Mouse (Mus musculus) lung, embryonic 15.5 days (tissue): ENCODE results near the gene Hmx1. TPM values are rescaled to one million over a fixed set of nuclear protein-coding genes. Genes with fewer than 3 reads are reported as not detected.

Source experiments
- ATAC-seq: fragments of 200-750 bp; cut with Nextera tagmentation; 2 replicates; pipeline ENCODE4 v1.8.0; 2017; ENCODE audit warnings: moderate number of reproducible peaks, borderline replicate concordance; ENCODE audit not compliant: low FRiP score, low TSS enrichment; ENCODE audit errors: extremely low read depth
- H3K27ac ChIP-seq: fragments of 300-500 bp; sonication (generic); 2 replicates; pipeline ENCODE4 v1.5.1; 2015; ENCODE audit warnings: moderate library complexity, mild to moderate bottlenecking, inconsistent platforms
- H3K27me3 ChIP-seq: fragments of 300-500 bp; sonication (generic); 2 replicates; pipeline ENCODE4 v1.6.1; 2015; ENCODE audit warnings: inconsistent platforms
- H3K36me3 ChIP-seq: fragments of 300-500 bp; sonication (generic); 2 replicates; pipeline ENCODE4 v1.6.1; 2015; ENCODE audit warnings: inconsistent platforms
- H3K4me1 ChIP-seq: fragments of 300-500 bp; sonication (generic); 2 replicates; pipeline ENCODE4 v1.6.1; 2015; ENCODE audit warnings: inconsistent platforms
- H3K4me2 ChIP-seq: fragments of 300-500 bp; sonication (generic); 2 replicates; pipeline ENCODE4 v1.6.1; 2015; ENCODE audit warnings: inconsistent platforms, mild to moderate bottlenecking, moderate library complexity
- H3K4me3 ChIP-seq: fragments of 300-500 bp; sonication (generic); 2 replicates; pipeline ENCODE4 v1.5.1; 2015; ENCODE audit warnings: mild to moderate bottlenecking, inconsistent platforms
- H3K9ac ChIP-seq: fragments of 300-500 bp; sonication (generic); 2 replicates; pipeline ENCODE4 v1.6.1; 2015; ENCODE audit warnings: inconsistent platforms
- H3K9me3 ChIP-seq: fragments of 300-500 bp; sonication (generic); 2 replicates; pipeline ENCODE4 v1.6.1; 2016; ENCODE audit warnings: inconsistent platforms
- WGBS: fragments of 180-500 bp; shearing (Covaris S2); methylation state at CpG from one replicate; pipeline ENCODE4 v1.1.7; 2015; 5-methylcytosine and 5-hydroxymethylcytosine counted together
- polyA plus RNA-seq: library from polyadenylated mRNA; unstranded; fragments of >200 nt; fragmentation: Nextera tagmentation; extraction: Ambion mirVana; gene quantifications from 2 replicates; pipeline ENCODE4 v1.2.1, GENCODE M21; 2015

The Hmx1 gene
- polyA plus RNA-seq, 1 experiment from 2014 or later: 0.27 TPM

DNA sequence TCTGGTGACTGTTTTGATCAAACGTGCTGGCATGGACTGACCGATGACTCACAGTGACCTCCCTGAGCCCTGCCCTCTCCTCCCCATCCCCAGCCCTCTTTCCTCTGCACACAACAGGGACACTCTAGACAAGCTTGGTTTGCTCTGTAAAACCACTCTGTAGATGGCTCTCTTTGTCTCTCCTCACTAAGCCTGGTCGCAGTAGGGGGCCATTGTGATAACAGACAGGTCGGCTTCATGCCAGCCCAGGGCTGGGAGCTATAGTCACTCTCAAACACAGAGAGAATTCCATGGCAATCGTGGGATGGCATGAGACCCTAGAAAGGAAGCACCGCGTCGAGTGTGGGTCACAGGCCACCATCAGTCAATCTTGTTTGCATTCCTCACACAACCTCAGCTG, 51.6 kb downstream of the Hmx1 start:
- Histone ChIP-seq H3K36me3 (no peaks in the 10 kb centered on the region), H3K27ac (no peak overlapping the region), H3K4me3 (no peak overlapping the region), H3K4me2 (no peak overlapping the region), H3K9me3 (no peaks in the 10 kb centered on the region), H3K27me3 (no peaks in the 10 kb centered on the region), H3K4me1 (no peaks in the 10 kb centered on the region), H3K9ac (no peak overlapping the region)
- no peak for ATAC-seq
- 29% methylated on average over 8 of the region's 8 CpGs for WGBS

DNA sequence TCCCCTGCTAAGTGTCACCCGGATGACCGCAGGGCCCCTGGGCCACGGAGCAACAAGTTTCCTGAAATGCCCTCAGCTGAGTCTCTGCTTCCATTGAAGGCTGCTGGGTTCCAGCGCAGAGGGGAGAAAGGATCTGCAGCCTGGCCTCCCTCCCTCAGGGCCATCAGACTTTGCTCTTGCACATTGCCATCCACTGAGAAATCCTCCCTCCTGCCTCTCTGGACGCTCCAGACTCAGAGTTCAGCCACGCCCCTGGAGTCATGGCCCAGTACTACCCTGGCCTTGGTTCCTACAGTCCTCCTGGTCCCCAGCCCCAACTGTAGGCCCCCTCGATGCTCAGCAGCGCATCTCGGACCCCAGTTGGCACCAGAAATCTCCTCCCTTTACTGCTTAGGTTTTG, 52.5 kb downstream of the Hmx1 start:
- H3K4me3 ChIP-seq: no peak overlapping the region
- H3K9ac ChIP-seq: no peak overlapping the region
- ATAC-seq: no peak
- no peak overlapping the region for H3K27ac ChIP-seq
- H3K27me3 ChIP-seq: no peaks in the 10 kb centered on the region
- H3K9me3 ChIP-seq: no peaks in the 10 kb centered on the region
- WGBS: 62% methylated on average over 9 of the region's 9 CpGs
- H3K4me2 ChIP-seq: no peak overlapping the region
- H3K36me3 ChIP-seq: no peaks in the 10 kb centered on the region
- H3K4me1 ChIP-seq: no peaks in the 10 kb centered on the region

DNA sequence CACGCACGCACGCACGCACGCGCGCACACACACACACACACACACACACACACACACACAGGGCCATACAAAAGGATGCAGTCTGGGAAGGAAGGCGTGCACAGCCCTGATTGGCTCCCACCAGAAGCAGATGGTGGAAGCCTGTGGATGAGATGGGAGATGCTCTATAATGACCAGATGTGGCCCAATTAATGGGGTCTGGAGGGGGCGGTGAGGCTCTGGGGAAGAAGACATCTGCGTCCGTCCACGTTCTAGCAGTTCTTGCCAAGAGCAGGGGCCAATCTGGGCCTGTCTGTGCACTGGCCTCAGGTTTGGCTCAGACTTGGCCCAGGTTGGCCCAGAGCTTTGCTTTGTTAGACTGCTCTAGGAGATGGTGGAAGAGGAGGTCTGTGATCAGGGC, 55.8 kb downstream of the Hmx1 start:
- no peaks in the 10 kb centered on the region for H3K27me3 ChIP-seq
- H3K9ac ChIP-seq: no peak overlapping the region
- H3K4me3 ChIP-seq: no peak overlapping the region
- no peak overlapping the region for H3K27ac ChIP-seq
- 77% methylated on average over 12 of the region's 12 CpGs for WGBS
- no peak for ATAC-seq
- no peak overlapping the region for H3K4me2 ChIP-seq
- H3K4me1 ChIP-seq: 0 out of 2 replicates have a peak, but pooled peaks cover 6% of the 10 kb centered on the region
- no peaks in the 10 kb centered on the region for H3K9me3 ChIP-seq
- no peaks in the 10 kb centered on the region for H3K36me3 ChIP-seq

DNA sequence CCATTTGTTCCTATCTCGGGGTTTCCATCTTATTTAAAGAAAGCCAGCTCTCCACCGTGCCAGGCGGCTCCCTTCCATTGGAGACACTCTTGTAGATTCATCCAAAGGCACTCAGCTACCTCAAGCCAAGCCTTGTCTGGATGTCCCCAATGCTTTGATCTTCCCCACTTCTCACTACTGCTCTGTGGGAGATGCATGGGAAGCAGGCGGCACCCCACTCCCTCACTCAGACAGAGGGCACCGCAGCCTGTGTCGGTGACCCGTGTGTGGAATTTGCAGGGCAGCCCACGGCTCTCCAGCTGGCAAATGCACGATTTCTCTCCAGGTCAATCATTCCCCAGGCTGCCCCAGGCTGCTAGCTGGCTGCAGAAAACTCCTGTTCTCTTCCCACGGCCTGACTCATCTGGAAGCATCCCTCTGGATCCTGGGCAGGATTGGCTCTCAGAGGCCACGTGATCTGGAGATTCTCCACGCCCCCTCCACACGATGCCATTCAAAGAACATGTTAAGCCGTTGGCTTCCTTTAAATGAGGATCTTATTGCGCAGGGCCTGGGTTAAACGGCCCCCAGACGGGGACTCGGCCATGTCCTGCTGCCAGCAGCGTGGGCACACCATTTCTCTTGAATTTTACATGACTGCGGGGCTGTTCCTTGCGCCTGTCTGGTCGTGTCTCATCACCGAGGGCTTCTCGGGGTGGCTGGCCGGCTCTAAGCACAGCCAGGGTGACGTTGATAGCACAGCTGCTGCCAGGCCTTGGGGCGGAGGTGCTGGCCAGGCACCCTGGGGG, 58.9 kb downstream of the Hmx1 start:
- H3K9ac ChIP-seq: no peak overlapping the region
- 14% methylated on average over 27 of the region's 27 CpGs for WGBS
- no peaks in the 10 kb centered on the region for H3K27me3 ChIP-seq
- no peaks in the 10 kb centered on the region for H3K36me3 ChIP-seq
- no peak overlapping the region for H3K4me3 ChIP-seq
- H3K4me2 ChIP-seq: peak overlapping the region; percentile 50
- H3K27ac ChIP-seq: no peak overlapping the region
- ATAC-seq: peak; percentile 52; the same call in 1 of the 2 replicates
- H3K4me1 ChIP-seq: 0 out of 2 replicates have a peak, but pooled peaks cover 6% of the 10 kb centered on the region
- no peaks in the 10 kb centered on the region for H3K9me3 ChIP-seq

Other genes starting within 250 kb of the Hmx1 start
- gene Adra2c, start 110.8 kb upstream of the Hmx1 start, polyA plus RNA-seq: not detected in 2 replicates
- gene Cpz, start 136.6 kb downstream of the Hmx1 start, polyA plus RNA-seq: 5.8 and 8.7 TPM in 2 replicates
- 8.0 and 8.5 TPM in 2 replicates for gene Trmt44, start 186.0 kb downstream of the Hmx1 start, polyA plus RNA-seq
- gene Acox3, start 193.9 kb downstream of the Hmx1 start, polyA plus RNA-seq: 11.1 and 13.5 TPM in 2 replicates